Mouse (Mus musculus): ENCODE data around the gene Ptpa.
"Not testable (repeated sequence)": the region's sequence is repeated elsewhere in the genome, so short reads cannot be mapped to it uniquely, and the experiment has no call there.

The Ptpa gene

GRCm38 (mm10) chr2:30402843-30403242, 13.0 kb upstream of the Ptpa start:
- DNase-seq: no peak

GRCm38 (mm10) chr2:30403870-30404269, 12.0 kb upstream of the Ptpa start:
- DNase-seq: no peak

- DNase-seq: no peak
Observed at GRCm38 (mm10) chr2:30407221-30407620, 8.6 kb upstream of the Ptpa start.

- DNase-seq: no peak
Observed at GRCm38 (mm10) chr2:30407778-30408177, 8.1 kb upstream of the Ptpa start.

- DNase-seq: no peak
Observed at GRCm38 (mm10) chr2:30408452-30409100, 7.3 kb upstream of the Ptpa start.

- no peak for DNase-seq
Observed at GRCm38 (mm10) chr2:30409454-30410176, 6.2 kb upstream of the Ptpa start.

- DNase-seq: no peak
Observed at GRCm38 (mm10) chr2:30413038-30413973, 2.5 kb upstream of the Ptpa start.

GRCm38 (mm10) chr2:30414101-30414500, 1.7 kb upstream of the Ptpa start:
- no peak for DNase-seq

- DNase-seq: no peak
Observed at GRCm38 (mm10) chr2:30414681-30415080, 1.2 kb upstream of the Ptpa start.

- DNase-seq: peak; percentile 84 to 85
Observed at GRCm38 (mm10) chr2:30415157-30415935, 493 bp upstream of the Ptpa start, which contains the start of gene Crat. Gene Crat (minus strand): TSS chr2:30415813.

- no peak for DNase-seq
Observed at GRCm38 (mm10) chr2:30416649-30416965, 768 bp downstream of the Ptpa start.

GRCm38 (mm10) chr2:30417154-30417553, 1.3 kb downstream of the Ptpa start:
- DNase-seq: not testable (repeated sequence)

- no peak for DNase-seq
Observed at GRCm38 (mm10) chr2:30417595-30418165, 1.8 kb downstream of the Ptpa start.

GRCm38 (mm10) chr2:30418259-30418658, 2.4 kb downstream of the Ptpa start:
- no peak for DNase-seq

GRCm38 (mm10) chr2:30419112-30419511, 3.3 kb downstream of the Ptpa start:
- no peak for DNase-seq

GRCm38 (mm10) chr2:30421432-30421831, 5.6 kb downstream of the Ptpa start:
- no peak for DNase-seq

GRCm38 (mm10) chr2:30429156-30429555, 13.3 kb downstream of the Ptpa start:
- DNase-seq: no peak

- DNase-seq: peak; percentile 47 to 69
Observed at GRCm38 (mm10) chr2:30435326-30436155, 19.7 kb downstream of the Ptpa start.

GRCm38 (mm10) chr2:30436156-30436545, 20.3 kb downstream of the Ptpa start:
- peak in 1 of 2 experiments; percentile 30 for DNase-seq

GRCm38 (mm10) chr2:30436809-30437208, 21.0 kb downstream of the Ptpa start:
- no peak for DNase-seq

GRCm38 (mm10) chr2:30437791-30438190, 22.0 kb downstream of the Ptpa start:
- no peak for DNase-seq
